Mouse (Mus musculus) kidney, postnatal 14 days (tissue): ENCODE results near the gene Hao2.

Source experiments
- DNase-seq: peaks from one replicate; pipeline ENCODE4 v3.0.0; 2022; ENCODE audit warnings: mixed read lengths

Gene Hao2

GRCm38 (mm10) chr3:98893057-98893772 is at the start of gene Hao2:
Gene Hao2, minus strand, starts transcription at chr3:98893239.
- DNase-seq: peak; percentile 45

GRCm38 (mm10) chr3:98941601-98942000 is 48.6 kb upstream of the Hao2 start:
- DNase-seq: no peak

GRCm38 (mm10) chr3:98941066-98941551 is 48.1 kb upstream of the Hao2 start:
- no peak for DNase-seq

GRCm38 (mm10) chr3:98940225-98940624 is 47.2 kb upstream of the Hao2 start:
- DNase-seq: no peak

GRCm38 (mm10) chr3:98936446-98936845 is 43.4 kb upstream of the Hao2 start:
- peak; percentile 27 for DNase-seq

- no peak for DNase-seq
Observed at GRCm38 (mm10) chr3:98934601-98935000, 41.6 kb upstream of the Hao2 start.

DNA sequence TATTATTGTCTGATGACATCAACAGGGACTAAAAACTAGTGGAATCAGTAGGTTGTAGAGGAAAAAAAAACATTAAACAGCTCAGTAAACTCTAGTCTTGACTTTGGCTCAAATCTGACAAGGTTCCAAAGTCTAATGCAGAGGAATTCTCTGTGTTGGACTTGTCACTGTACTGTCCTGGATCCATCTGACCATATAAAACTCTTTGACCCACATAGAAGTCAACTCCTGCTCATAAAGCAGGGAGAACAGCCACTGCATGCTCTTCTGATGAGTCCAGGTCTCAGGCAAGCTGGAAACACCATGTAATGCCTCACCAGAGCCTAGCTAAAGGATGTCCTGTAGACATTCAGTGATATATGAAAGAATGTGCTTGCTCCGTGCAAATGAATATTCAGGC is 41.0 kb upstream of the Hao2 start:
- peak; percentile 53 for DNase-seq

GRCm38 (mm10) chr3:98932421-98932820 is 39.4 kb upstream of the Hao2 start:
- DNase-seq: peak; percentile 18

DNA sequence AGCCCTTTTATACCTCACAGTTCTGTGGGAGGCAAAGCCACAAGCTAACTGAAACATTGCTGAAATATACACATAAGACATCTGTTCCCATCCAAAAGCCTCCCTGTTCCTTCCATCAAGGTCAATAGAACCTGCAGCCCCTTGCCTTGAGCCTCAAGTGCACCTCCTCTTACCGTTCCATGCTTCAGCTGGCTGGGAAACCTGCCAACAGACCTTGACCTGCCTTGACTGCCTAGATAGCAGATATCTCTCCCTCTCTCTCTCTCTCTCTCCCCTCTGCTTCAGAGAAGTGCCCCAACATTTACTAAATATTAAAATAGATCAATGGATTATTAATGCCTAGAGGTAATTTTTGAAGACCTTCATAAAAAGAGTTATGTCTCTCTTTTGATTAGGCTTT is 38.8 kb upstream of the Hao2 start:
- peak; percentile 52 for DNase-seq

- no peak for DNase-seq
Observed at GRCm38 (mm10) chr3:98920417-98920816, 27.4 kb upstream of the Hao2 start.

GRCm38 (mm10) chr3:98917260-98917659 is 24.2 kb upstream of the Hao2 start:
- DNase-seq: no peak

- DNase-seq: no peak
Observed at GRCm38 (mm10) chr3:98916856-98917255, 23.8 kb upstream of the Hao2 start.

DNA sequence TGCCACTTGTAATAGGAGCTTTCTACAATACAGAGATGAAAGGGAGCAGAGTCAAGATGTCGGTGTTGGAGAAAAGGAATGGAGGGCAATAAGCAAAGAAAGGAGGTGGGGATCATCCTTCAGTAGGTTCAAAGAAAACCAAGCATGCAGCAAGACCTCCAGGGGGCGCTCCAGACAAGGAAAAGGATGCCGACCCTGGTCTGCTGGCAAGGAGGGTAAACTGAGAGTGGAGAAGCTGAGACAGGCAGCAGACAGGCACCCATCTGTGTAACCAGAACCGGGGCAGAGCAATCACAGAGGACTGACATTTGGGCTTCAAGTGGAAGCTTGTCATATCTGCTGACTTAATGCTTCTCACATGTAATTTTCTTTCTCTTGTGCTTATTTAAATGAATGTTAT is 22.6 kb upstream of the Hao2 start:
- DNase-seq: peak; percentile 51

- no peak for DNase-seq
Observed at GRCm38 (mm10) chr3:98913591-98913990, 20.6 kb upstream of the Hao2 start.

GRCm38 (mm10) chr3:98897606-98898005 is 4.6 kb upstream of the Hao2 start:
- DNase-seq: no peak

GRCm38 (mm10) chr3:98895071-98895601 is 2.1 kb upstream of the Hao2 start:
- peak; percentile 56 for DNase-seq

GRCm38 (mm10) chr3:98890430-98890829 is 2.6 kb downstream of the Hao2 start:
- DNase-seq: peak; percentile 19

GRCm38 (mm10) chr3:98888206-98888605 is 4.8 kb downstream of the Hao2 start:
- no peak for DNase-seq

DNA sequence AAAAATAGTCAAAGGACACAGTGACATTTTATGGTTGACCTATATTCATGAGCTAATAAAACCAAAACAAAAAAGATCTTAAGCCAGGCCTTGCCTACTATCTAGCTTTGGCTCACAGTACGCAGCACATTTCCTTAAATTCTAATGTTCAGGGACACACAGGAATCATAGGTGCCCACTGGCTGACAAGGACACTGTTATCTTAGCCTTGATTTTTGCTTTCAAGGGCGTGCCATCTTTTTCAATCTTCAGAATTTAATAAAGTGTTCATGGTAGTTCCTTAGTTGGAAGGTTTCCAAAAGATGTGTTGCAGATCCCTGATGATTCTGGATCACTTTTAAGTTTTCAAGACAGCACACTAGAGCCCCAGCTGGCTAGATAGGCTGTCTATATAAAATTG is 12.2 kb downstream of the Hao2 start:
- DNase-seq: no peak

- no peak for DNase-seq
Observed at GRCm38 (mm10) chr3:98880216-98880615, 12.8 kb downstream of the Hao2 start.

- DNase-seq: no peak
Observed at GRCm38 (mm10) chr3:98868219-98868618, 24.8 kb downstream of the Hao2 start.

DNA sequence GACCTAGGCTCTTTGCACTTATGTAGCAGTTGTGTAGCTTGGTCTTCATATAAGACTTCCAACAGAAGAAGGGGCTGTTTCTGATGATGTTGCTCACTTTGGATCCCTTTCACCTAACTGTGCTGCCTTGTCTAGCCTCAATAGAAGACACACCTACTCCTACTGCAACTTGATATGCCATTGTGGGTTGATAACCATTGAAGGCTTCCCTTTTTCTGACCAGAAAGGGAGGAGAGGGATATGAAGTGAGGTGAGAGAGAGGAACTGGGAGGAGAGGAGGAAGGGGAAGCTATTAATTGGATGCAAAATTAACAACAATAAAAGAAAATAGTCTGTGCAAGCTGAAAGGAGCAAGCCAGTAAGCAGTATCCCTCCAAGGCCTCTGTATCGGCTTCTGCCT is 30.2 kb downstream of the Hao2 start:
- no peak for DNase-seq

- DNase-seq: no peak
Observed at GRCm38 (mm10) chr3:98859576-98859975, 33.5 kb downstream of the Hao2 start, which contains the start of gene Hsd3b1. Gene Hsd3b1, minus strand, starts transcription at chr3:98859794.

GRCm38 (mm10) chr3:98858051-98858450 is 35.0 kb downstream of the Hao2 start:
- no peak for DNase-seq

DNA sequence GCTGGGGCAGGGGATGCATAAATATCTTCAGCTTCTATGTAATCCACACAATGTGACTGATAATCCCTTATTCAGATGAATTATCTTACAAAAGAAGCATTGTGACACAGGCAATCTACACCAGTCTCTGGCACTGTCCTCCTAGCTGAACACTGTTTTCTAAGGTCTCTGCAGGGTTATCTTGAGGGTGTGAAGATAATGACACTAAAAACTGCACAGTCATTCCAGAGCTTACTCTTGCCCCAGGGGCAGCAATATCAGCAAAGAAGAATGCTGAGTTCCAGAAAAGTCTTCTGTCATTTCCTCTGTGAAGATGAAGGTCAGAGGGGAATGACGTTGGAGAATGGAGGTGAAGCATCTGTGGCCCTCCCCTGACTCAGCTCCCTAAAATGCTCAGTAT is 36.1 kb downstream of the Hao2 start:
- no peak for DNase-seq
